Mouse (Mus musculus): ENCODE measurements around the gene Urm1. TPM values are rescaled to one million over a fixed set of nuclear protein-coding genes. Genes with fewer than 3 reads are reported as not detected.

The Urm1 gene
- polyA plus RNA-seq, 1 experiment = 31.9 TPM

DNA sequence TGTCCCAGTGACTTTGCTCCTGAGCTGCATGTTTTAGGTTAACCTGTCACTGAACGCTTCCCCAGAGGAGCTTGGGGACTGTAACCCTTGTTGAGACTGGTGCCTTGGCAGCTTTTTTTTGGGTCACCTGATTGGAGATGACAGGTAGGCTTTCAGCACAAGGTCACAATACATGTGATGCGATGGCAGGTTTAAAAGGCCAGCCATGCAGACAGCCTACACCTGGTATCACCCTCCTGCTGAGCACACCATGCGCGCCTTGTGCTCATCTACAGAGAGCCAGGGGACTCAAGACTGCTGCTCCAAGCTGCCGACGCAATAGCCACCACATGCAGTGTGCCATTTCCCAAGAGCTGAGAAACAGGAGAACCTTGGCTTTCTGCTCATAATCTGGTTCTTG is 71.9 kb downstream of the Urm1 start:
- H3K36me3 ChIP-seq (ENCODE audit: control insufficient read depth, insufficient read depth, low read length) = peaks cover 22% of the 10 kb centered on the region
- H3K27ac ChIP-seq (ENCODE audit: insufficient read depth, low read length) = no peak overlapping the region
- no peak overlapping the region for H3K4me3 ChIP-seq (ENCODE audit: extremely low read depth, insufficient read depth, insufficient read length)
- no peak for DNase-seq (ENCODE audit: low read depth in 1 of 2, low spot score in 2 of 2)
- peaks cover 10% of the 10 kb centered on the region for H3K4me1 ChIP-seq (ENCODE audit: control insufficient read depth, insufficient read depth, insufficient read length)
- 96% methylated on average over 6 of the region's 6 CpGs for WGBS
- no peaks in the 10 kb centered on the region for H3K27me3 ChIP-seq (ENCODE audit: control insufficient read depth, insufficient read depth, low read length)
- TF ChIP-seq CTCF (IDR thresholded peaks at IDR 0.05; ENCODE audit: extremely low read depth, insufficient read depth, insufficient read length, insufficient replicate concordance) = no peak
- no peak for TF ChIP-seq POLR2A (IDR thresholded peaks at IDR 0.05; ENCODE audit: low read depth, low read length)

Other genes starting within 250 kb of the Urm1 start
- 75.1 and 95.9 TPM in 2 replicates for gene Rapgef1, start 200.4 kb upstream of the Urm1 start, polyA plus RNA-seq (2012; rRNA removed)
- gene Gm13420, start 68.4 kb upstream of the Urm1 start, polyA plus RNA-seq (2012; rRNA removed) = 0.26 and 0.81 TPM in 2 replicates
- not detected in 2 replicates for gene Gm13547, start 60.8 kb upstream of the Urm1 start, polyA plus RNA-seq (2012; rRNA removed)
- 31.9 and 32.6 TPM in 2 replicates for gene Coq4, start 32.6 kb upstream of the Urm1 start, polyA plus RNA-seq (2012; rRNA removed)
- gene Trub2, start 31.6 kb upstream of the Urm1 start, polyA plus RNA-seq (2012; rRNA removed) = 25.5 and 29.3 TPM in 2 replicates
- 13.7 and 14.2 TPM in 2 replicates for gene Slc27a4, start 17.4 kb upstream of the Urm1 start, polyA plus RNA-seq (2012; rRNA removed)
- gene Cercam, start 49.1 kb downstream of the Urm1 start, polyA plus RNA-seq (2012; rRNA removed) = 8.4 and 11.7 TPM in 2 replicates
- 26.3 and 28.2 TPM in 2 replicates for gene Odf2, start 69.1 kb downstream of the Urm1 start, polyA plus RNA-seq (2012; rRNA removed)
- gene Gle1, start 115.4 kb downstream of the Urm1 start, polyA plus RNA-seq (2012; rRNA removed) = 14.5 and 16.4 TPM in 2 replicates
- gene Sptan1, start 145.5 kb downstream of the Urm1 start, polyA plus RNA-seq (2012; rRNA removed) = 98.5 and 101 TPM in 2 replicates
- 7.6 and 12.3 TPM in 2 replicates for gene Wdr34, start 228.8 kb downstream of the Urm1 start, polyA plus RNA-seq (2012; rRNA removed)
- 42.2 and 55.0 TPM in 2 replicates for gene Set, start 237.3 kb downstream of the Urm1 start, polyA plus RNA-seq (2012; rRNA removed)